Mouse (Mus musculus) liver, embryonic 14.5 days (tissue): ENCODE data around the gene Ccin. TPM values are rescaled to one million over a fixed set of nuclear protein-coding genes. Genes with fewer than 3 reads are reported as not detected.

ENCODE experiments used
- ATAC-seq: fragments of 200-750 bp; cut with Nextera tagmentation; 2 replicates; pipeline ENCODE4 v1.8.0; 2017; ENCODE audit warnings: moderate number of reproducible peaks, mild to moderate bottlenecking, moderate library complexity; ENCODE audit not compliant: insufficient read depth
- DNase-seq, 3 experiments: peaks; one replicate each; pipeline ENCODE4 v3.0.0-alpha.2; 2012 to 2013; ENCODE audit warnings: low read depth in 3 of 3, low spot score in 3 of 3
- H3K27ac ChIP-seq: fragments of 300-500 bp; sonication (generic); 2 replicates; pipeline ENCODE4 v1.5.1; 2014; ENCODE audit warnings: moderate library complexity, mild to moderate bottlenecking, control low read depth, inconsistent platforms
- H3K27me3 ChIP-seq: fragments of 300-500 bp; sonication (generic); 2 replicates; pipeline ENCODE4 v1.6.1; 2014; ENCODE audit warnings: mild to moderate bottlenecking, low read length, moderate library complexity; ENCODE audit not compliant: control insufficient read depth, insufficient read depth
- H3K36me3 ChIP-seq: fragments of 300-500 bp; sonication (generic); replicated peaks from 2 replicates; pipeline ENCODE4 v1.6.1; 2014; ENCODE audit warnings: low read depth; ENCODE audit not compliant: control insufficient read depth, insufficient read depth
- H3K4me1 ChIP-seq, 2 experiments: fragments of 200-500 bp in 1 of 2; fragments of 300-500 bp in 1 of 2; sonication (generic) in 1 of 2; replicated peaks; 2 replicates each; pipeline ENCODE4 v1.6.1; 2012 to 2014; ENCODE audit warnings: antibody characterized with exemption in 1 of 2, inconsistent platforms in 1 of 2, low read length in 1 of 2; ENCODE audit not compliant: control insufficient read depth in 2 of 2, insufficient read depth in 2 of 2
- H3K4me2 ChIP-seq: fragments of 300-500 bp; sonication (generic); 2 replicates; pipeline ENCODE4 v1.6.1; 2014; ENCODE audit warnings: low read depth, mild to moderate bottlenecking, control low read depth, moderate library complexity
- H3K4me3 ChIP-seq, 2 experiments: fragments of 200-500 bp in 1 of 2; fragments of 300-500 bp in 1 of 2; sonication (generic) in 1 of 2; 2 replicates each; pipeline ENCODE4 v1.5.1; 2012 to 2014; ENCODE audit warnings: low read depth in 2 of 2, low read length in 2 of 2, mild to moderate bottlenecking in 2 of 2, control low read depth in 1 of 2, inconsistent platforms in 1 of 2, moderate library complexity in 1 of 2; ENCODE audit not compliant: insufficient read depth in 1 of 2
- H3K9ac ChIP-seq: fragments of 300-500 bp; sonication (generic); replicated peaks from 2 replicates; pipeline ENCODE4 v1.6.1; 2014; ENCODE audit warnings: mild to moderate bottlenecking, control low read depth, moderate library complexity
- H3K9me3 ChIP-seq: fragments of 300-500 bp; sonication (generic); 2 replicates; pipeline ENCODE4 v1.6.1; 2016; ENCODE audit warnings: low read length, mixed read lengths; ENCODE audit not compliant: control insufficient read depth
- CTCF ChIP-seq: IDR thresholded peaks from 2 replicates; pipeline ENCODE4 v1.5.1; 2016; ENCODE audit warnings: antibody characterized with exemption, low read depth, control low read depth
- EP300 ChIP-seq: IDR thresholded peaks from 2 replicates; pipeline ENCODE4 v1.6.1; 2016; ENCODE audit warnings: antibody characterized with exemption, low read depth
- WGBS: fragments of 180-500 bp; shearing (Covaris S2); extraction: QIAGEN DNeasy Blood & Tissue Kit; methylation state at CpG from one replicate; pipeline ENCODE4 v1.1.7; 2014; ENCODE audit not compliant: insufficient replicate concordance; 5-methylcytosine and 5-hydroxymethylcytosine counted together
- polyA plus RNA-seq, 2 experiments: library from polyadenylated mRNA; depleted of rRNA in 1 of 2; stranded (reverse) in 1 of 2; unstranded in 1 of 2; fragments of >200 nt; fragmentation: Nextera tagmentation in 1 of 2; extraction: Ambion mirVana in 1 of 2; gene quantifications; 2 replicates each; pipeline versions ENCODE4 v1.2.1 to v1.2.3; 2012 to 2014

The Ccin gene
- polyA plus RNA-seq, 2 experiments, result 0.02 TPM; not detected in 1

DNA sequence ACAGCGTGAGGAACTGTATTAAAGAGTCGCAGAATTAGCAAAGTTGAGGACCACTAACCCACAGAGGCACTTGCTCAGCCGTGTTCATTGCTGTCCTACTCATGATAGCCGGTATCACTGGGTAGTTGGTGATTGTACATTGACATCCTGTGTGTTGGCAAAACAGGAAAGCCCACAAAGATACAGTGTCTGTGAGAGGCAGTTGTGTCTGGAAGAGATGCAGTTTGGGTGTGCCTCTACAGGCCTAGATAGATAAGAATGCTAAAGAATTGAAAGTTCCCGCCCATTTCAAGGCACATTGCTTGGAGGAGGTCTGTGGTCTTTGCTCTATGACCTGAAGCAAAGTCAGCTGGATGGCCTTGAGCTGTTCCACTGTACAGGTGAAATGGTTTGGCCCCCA lies 20.8 kb downstream of the Ccin start, which contains the start of gene Clta:
Gene Clta, plus strand, starts transcription at position 327 of the 400 bp plus-strand sequence.
- H3K27ac ChIP-seq, result peak within 1 kb of the TSS; percentile 99
- H3K9ac ChIP-seq, result peak within 1 kb of the TSS; percentile 82

GRCm38 (mm10) chr4:44004623-44005409 lies 21.5 kb downstream of the Ccin start:
- peak overlapping the region; percentile 82 for H3K9ac ChIP-seq
- peaks cover 12 to 25% of the 10 kb centered on the region in 2 experiments for H3K4me1 ChIP-seq
- H3K4me3 ChIP-seq, result peak overlapping the region; percentile 56 to 81
- no peaks in the 10 kb centered on the region for H3K27me3 ChIP-seq
- TF ChIP-seq EP300, result no peak
- no peak for TF ChIP-seq CTCF
- DNase-seq (no peak), ATAC-seq (peak; percentile 51; the same call in 1 of the 2 replicates)
- WGBS, result 49% methylated on average over 3 of the region's 3 CpGs
- H3K27ac ChIP-seq, result peak overlapping the region; percentile 99
- H3K9me3 ChIP-seq, result no peaks in the 10 kb centered on the region
- H3K36me3 ChIP-seq, result no peaks in the 10 kb centered on the region; the same call in 1 of the 2 replicates
- H3K4me2 ChIP-seq, result peak overlapping the region; percentile 78

More for the DNA sequence above, 20.8 kb downstream of the Ccin start, which contains the start of gene Clta:
- peak; percentile 97 for ATAC-seq
- Histone ChIP-seq H3K9me3 (no peaks in the 10 kb centered on the region), H3K27me3 (no peaks in the 10 kb centered on the region), H3K4me1 (peaks cover 12 to 25% of the 10 kb centered on the region in 2 experiments), H3K4me2 (peak within 1 kb of the TSS; percentile 78), H3K36me3 (no peaks in the 10 kb centered on the region; the same call in 1 of the 2 replicates), H3K4me3 (peak within 1 kb of the TSS; percentile 56 to 81)
- WGBS, result 17% methylated on average over 5 of the region's 5 CpGs
- TF ChIP-seq EP300, result peak; percentile 96
- no peak for TF ChIP-seq CTCF
- peak; percentile 86 to 91 (median 89) for DNase-seq

- Histone ChIP-seq H3K36me3 (peaks cover 5% of the 10 kb centered on the region), H3K4me2 (no peak overlapping the region), H3K9me3 (no peaks in the 10 kb centered on the region), H3K4me1 (peaks cover 17 to 25% of the 10 kb centered on the region in 2 experiments), H3K27me3 (no peaks in the 10 kb centered on the region), H3K27ac (no peak overlapping the region), H3K4me3 (no peak overlapping the region), H3K9ac (no peak overlapping the region)
- DNase-seq (no peak), ATAC-seq (no peak)
- no peak for TF ChIP-seq EP300
- TF ChIP-seq CTCF, result peak; percentile 36; the same call in 1 of the 2 replicates
- WGBS, result 79% methylated on average over 1 of the region's 1 CpGs
Measured at GRCm38 (mm10) chr4:44010176-44010575, 26.9 kb downstream of the Ccin start.

GRCm38 (mm10) chr4:44010893-44011292 lies 27.6 kb downstream of the Ccin start:
- ATAC-seq (no peak), DNase-seq (no peak)
- no peak for TF ChIP-seq CTCF
- TF ChIP-seq EP300, result no peak
- H3K27me3 ChIP-seq, result no peaks in the 10 kb centered on the region
- no peaks in the 10 kb centered on the region for H3K9me3 ChIP-seq
- H3K27ac ChIP-seq, result no peak overlapping the region
- H3K36me3 ChIP-seq, result peaks cover 8% of the 10 kb centered on the region
- H3K4me2 ChIP-seq, result peak overlapping the region; percentile 97; the same call in 1 of the 2 replicates
- H3K9ac ChIP-seq, result no peak overlapping the region
- H3K4me3 ChIP-seq, result no peak overlapping the region
- WGBS, result 36% methylated on average over 2 of the region's 2 CpGs
- peaks cover 17 to 20% of the 10 kb centered on the region in 2 experiments for H3K4me1 ChIP-seq

- peaks cover 10% of the 10 kb centered on the region for H3K36me3 ChIP-seq
- no peaks in the 10 kb centered on the region for H3K9me3 ChIP-seq
- peak overlapping the region; percentile 97 for H3K4me2 ChIP-seq
- H3K4me3 ChIP-seq, result peak overlapping the region; percentile 88 to 93
- ATAC-seq (no peak), DNase-seq (no peak)
- H3K27ac ChIP-seq, result peak overlapping the region; percentile 60; the same call in 1 of the 2 replicates
- 69% methylated on average over 3 of the region's 3 CpGs for WGBS
- peak overlapping the region; percentile 63 for H3K9ac ChIP-seq
- no peak for TF ChIP-seq CTCF
- TF ChIP-seq EP300, result no peak
- no peaks in the 10 kb centered on the region for H3K27me3 ChIP-seq
- peaks cover 17 to 22% of the 10 kb centered on the region in 2 experiments for H3K4me1 ChIP-seq
Measured at GRCm38 (mm10) chr4:44011799-44012198, 28.5 kb downstream of the Ccin start.
